8 mouse cellular contexts compared by ENCODE assay signal in genomic region chr15:79926856-79927416, GRCm38 (mm10). TPM values are rescaled to one million over a fixed set of nuclear protein-coding genes. Genes with fewer than 3 reads are reported as not detected.
A peak's percentile ranks its signal among the peaks of the same experiment; 100 is the strongest.
DNase-seq lines count a peak whose midpoint lies in the region; ATAC-seq and TF ChIP-seq lines count a peak whose summit lies in the region.

No protein-coding gene starts in this region.

- no peak overlapping the region for H3K9ac ChIP-seq in CH12.LX (ENCODE audit: insufficient read depth, low read depth)
- H3K9ac ChIP-seq in limb, embryonic 14.5 days (ENCODE audit: low read depth, low read length, severe bottlenecking), result peak overlapping the region; percentile 61

- TF ChIP-seq RAD21 in CH12.LX (IDR thresholded peaks at IDR 0.05; ENCODE audit: low read depth, low read length), result no peak

- H3K36me3 ChIP-seq in heart, embryonic 10.5 days, result no peaks in the 10 kb centered on the region
- peaks cover 38 to 63% of the 10 kb centered on the region in 2 experiments for H3K36me3 ChIP-seq in CH12.LX (replicated peaks in 1 of 2; ENCODE audit: control insufficient read depth in 1 of 2, insufficient read depth in 1 of 2, low read length in 1 of 2)
- no peaks in the 10 kb centered on the region for H3K36me3 ChIP-seq in limb, embryonic 14.5 days (ENCODE audit: control insufficient read depth, insufficient read depth, low read length)

- peak overlapping the region; percentile 35 for H3K4me2 ChIP-seq in CH12.LX (ENCODE audit: insufficient read depth, low read depth, poor library complexity, severe bottlenecking)
- H3K4me2 ChIP-seq in limb, embryonic 14.5 days (replicated peaks; ENCODE audit: low read depth, low read length, severe bottlenecking), result peak overlapping the region; percentile 61

- no peak for DNase-seq in heart, embryonic 10.5 days (ENCODE audit: low spot score)
- DNase-seq in heart, postnatal 25 days (ENCODE audit: low spot score), result no peak
- DNase-seq in CH12.LX (ENCODE audit: extremely low read depth), result no peak
- no peak for DNase-seq in limb, embryonic 14.5 days (ENCODE audit: low spot score)
- peak; percentile 39 for DNase-seq in thymus, postnatal 25 days
- no peak for DNase-seq in gastrocnemius, postnatal 36 days
- no peak for DNase-seq in left cerebral cortex, postnatal 36 days (ENCODE audit: low spot score in 2 of 2)

- no peak for TF ChIP-seq EP300 in CH12.LX (IDR thresholded peaks at IDR 0.05; ENCODE audit: low read length)

- H3K4me1 ChIP-seq in heart, embryonic 10.5 days, result peaks cover 15% of the 10 kb centered on the region
- H3K4me1 ChIP-seq in CH12.LX (ENCODE audit: control insufficient read depth in 1 of 2, insufficient read depth in 2 of 2), result peaks cover 11 to 48% of the 10 kb centered on the region in 2 experiments
- peaks cover 6% of the 10 kb centered on the region for H3K4me1 ChIP-seq in limb, embryonic 14.5 days (ENCODE audit: control insufficient read depth, insufficient read depth, low read length)

- intact Hi-C loops in heart, postnatal 25 days (cut with DNase I), result loop anchor here (5.0 kb wide), 1 partner anchor 95 kb away; the partner anchor contains the start of genes Cbx6 and Npcd
- intact Hi-C loops in gastrocnemius, postnatal 36 days (cut with DNase I), result loop anchor here (5.0 kb wide), 1 partner anchor 95 kb away; the partner anchor contains the start of genes Cbx6 and Npcd
- intact Hi-C loops in left cerebral cortex, postnatal 36 days (cut with DNase I), result loop anchor here (5.0 kb wide), 1 partner anchor 175 kb away; no protein-coding TSS in a partner anchor

- peak overlapping the region; percentile 71 for H3K4me3 ChIP-seq in heart, embryonic 10.5 days
- no peak overlapping the region for H3K4me3 ChIP-seq in CH12.LX (replicated peaks in 1 of 3; ENCODE audit: low read depth in 2 of 3, low read length in 2 of 3, poor library complexity in 1 of 3)
- H3K4me3 ChIP-seq in limb, embryonic 14.5 days (replicated peaks; ENCODE audit: low read length), result peak overlapping the region; percentile 50

- peaks cover 34% of the 10 kb centered on the region for H3K27me3 ChIP-seq in heart, embryonic 10.5 days (ENCODE audit: insufficient read depth, poor library complexity, severe bottlenecking)
- H3K27me3 ChIP-seq in CH12.LX (replicated peaks), result no peaks in the 10 kb centered on the region
- H3K27me3 ChIP-seq in limb, embryonic 14.5 days (ENCODE audit: control insufficient read depth, insufficient read depth, low read length), result 0 out of 2 replicates have a peak, but pooled peaks cover 2% of the 10 kb centered on the region

- no peak for TF ChIP-seq POLR2A in CH12.LX (IDR thresholded peaks at IDR 0.05; ENCODE audit: low read depth, low read length)
- no peak for TF ChIP-seq POLR2A in limb, embryonic 14.5 days (IDR thresholded peaks at IDR 0.05; ENCODE audit: borderline replicate concordance, extremely low read depth, insufficient read depth, insufficient read length)

- in situ Hi-C loops in CH12.LX (cut with MboI; ENCODE audit: low pct_ligation_motif_present, low pct_unique_long_range_greater_than_20kb, low sequenced_read_pairs), result no loop called here

- H3K79me2 ChIP-seq in CH12.LX (replicated peaks; ENCODE audit: control insufficient read depth, extremely low read depth, insufficient read depth, poor library complexity, severe bottlenecking), result no peaks in the 10 kb centered on the region

- no peak for TF ChIP-seq CTCF in CH12.LX (conservative IDR thresholded peaks at IDR 0.05 in 1 of 2, IDR thresholded peaks at IDR 0.05 in 1 of 2; ENCODE audit: low read depth in 2 of 2, low read length in 2 of 2)

- ATAC-seq in erythroblast, adult 5-6 weeks (replicated peaks; ENCODE audit: low FRiP score, poor library complexity, severe bottlenecking), result peak; percentile 8; the same call in 1 of the 2 replicates
- no peak for ATAC-seq in limb, embryonic 14.5 days (ENCODE audit: low FRiP score, low read depth)

- dilution Hi-C loops in CH12.LX (cut with MboI; ENCODE audit: extremely low pct_ligation_motif_present, extremely low pct_unique_long_range_greater_than_20kb, low sequenced_read_pairs), result no loop called here

- no peaks in the 10 kb centered on the region for H3K9me3 ChIP-seq in heart, embryonic 10.5 days
- peaks cover 6% of the 10 kb centered on the region for H3K9me3 ChIP-seq in CH12.LX (replicated peaks; ENCODE audit: low read length)
- no peaks in the 10 kb centered on the region for H3K9me3 ChIP-seq in limb, embryonic 14.5 days (ENCODE audit: control insufficient read depth, low read length)

- WGBS in heart, embryonic 10.5 days, result 68% methylated on average over 11 of the region's 11 CpGs
- WGBS in limb, embryonic 14.5 days, result 78% methylated on average over 10 of the region's 11 CpGs

- peak overlapping the region; percentile 85 for H3K27ac ChIP-seq in heart, embryonic 10.5 days
- no peak overlapping the region for H3K27ac ChIP-seq in CH12.LX (ENCODE audit: insufficient read depth, low read depth)
- H3K27ac ChIP-seq in limb, embryonic 14.5 days (replicated peaks; ENCODE audit: low read depth, low read length), result no peak overlapping the region

TF ChIP-seq in CH12.LX, 34 proteins besides CTCF, POLR2A, EP300 and RAD21:
- TF ChIP-seq ZC3H11A (IDR thresholded peaks at IDR 0.05; ENCODE audit: low read depth, low read length) (no peak), NELFE (IDR thresholded peaks at IDR 0.05; ENCODE audit: low read depth, low read length) (no peak), KAT2A (IDR thresholded peaks at IDR 0.05; ENCODE audit: insufficient replicate concordance, low read length) (no peak), MAFK (IDR thresholded peaks at IDR 0.05; ENCODE audit: insufficient replicate concordance, low read length) (no peak), JUND (conservative IDR thresholded peaks at IDR 0.05; ENCODE audit: low read depth, low read length) (no peak), POLR2AphosphoS2 (IDR thresholded peaks at IDR 0.05; ENCODE audit: low read depth, low read length) (no peak)
TF ChIP-seq in CH12.LX: peak in this region for 0.

RNA-seq across cellular contexts. Expression of gene Apobec3, which starts 35.5 kb away (rescaled TPM):
- polyA plus RNA-seq in heart, embryonic 10.5 days (2016; fragmentation: Nextera tagmentation; extraction: Ambion mirVana), result 9.5 and 10.2 TPM in 2 replicates
- 1 to 10 TPM; 6.3 to 6.4 TPM for total RNA-seq in heart, postnatal 25 days (2021)
- 3.9 and 4.7 TPM in 2 replicates for total RNA-seq in CH12.LX (2012; rRNA removed)
- 8.7 and 10.4 TPM in 2 replicates for total RNA-seq in CH12.LX (2014; rRNA removed)
- polyA plus RNA-seq in CH12.LX (2012; ENCODE audit: insufficient read length, low read depth), result 94.3 and 98.5 TPM in 2 replicates
- total RNA-seq in erythroblast, adult 5-6 weeks (2015; ENCODE audit: low replicate concordance), result 79.8 and 80.1 TPM in 2 replicates
- total RNA-seq in erythroblast, adult 5-6 weeks (2017; ENCODE audit: low replicate concordance), result 73.5 and 75.2 TPM in 2 replicates
- 16.0 and 18.0 TPM in 2 replicates for polyA plus RNA-seq in limb, embryonic 14.5 days (2012; rRNA removed)
- 12.0 and 13.2 TPM in 2 replicates for polyA plus RNA-seq in limb, embryonic 14.5 days (2014; fragmentation: Nextera tagmentation; extraction: Ambion mirVana)
- total RNA-seq in gastrocnemius, postnatal 36 days (2021), result 1 to 10 TPM; 2.7 to 4.7 TPM
- total RNA-seq in left cerebral cortex, postnatal 36 days (2021), result 1 to 10 TPM; 4.9 to 5.1 TPM

RNA-seq across cellular contexts. Expression of gene Cbx7, which starts 44.0 kb away (rescaled TPM):
- polyA plus RNA-seq in heart, embryonic 10.5 days (2016; fragmentation: Nextera tagmentation; extraction: Ambion mirVana), result 0.82 and 1.0 TPM in 2 replicates
- total RNA-seq in heart, postnatal 25 days (2021), result 1 to 10 TPM; 9.4 to 9.8 TPM
- total RNA-seq in CH12.LX (2012; rRNA removed) (10.0 and 12.1 TPM in 2 replicates), CH12.LX (2014; rRNA removed) (5.6 and 8.1 TPM in 2 replicates)
- 12.4 and 14.7 TPM in 2 replicates for polyA plus RNA-seq in CH12.LX (2012; ENCODE audit: insufficient read length, low read depth)
- 2.1 and 6.9 TPM in 2 replicates for total RNA-seq in erythroblast, adult 5-6 weeks (2015; ENCODE audit: low replicate concordance)
- 4.5 and 6.4 TPM in 2 replicates for total RNA-seq in erythroblast, adult 5-6 weeks (2017; ENCODE audit: low replicate concordance)
- 8.5 and 9.3 TPM in 2 replicates for polyA plus RNA-seq in limb, embryonic 14.5 days (2012; rRNA removed)
- 2.1 and 2.9 TPM in 2 replicates for polyA plus RNA-seq in limb, embryonic 14.5 days (2014; fragmentation: Nextera tagmentation; extraction: Ambion mirVana)
- 10 to 100 TPM; 10.8 to 16.8 TPM for total RNA-seq in gastrocnemius, postnatal 36 days (2021)
- total RNA-seq in left cerebral cortex, postnatal 36 days (2021), result 10 to 100 TPM; 40.5 to 46.5 TPM

Comparison
In these comparisons a context has a peak if more than half of its experiments do, and no peak if none do; other contexts are left out.
1. H3K4me3 ChIP-seq: peak in heart, embryonic 10.5 days (single experiment) and limb, embryonic 14.5 days (single experiment); none in CH12.LX (0 of 3).
2. RNA of gene Apobec3, which starts 35.5 kb away (total RNA-seq): 73.5 to 80.1 TPM in erythroblast, adult 5-6 weeks; 3.9 to 10.4 TPM in CH12.LX, 6.3 to 6.4 TPM in heart, postnatal 25 days, 4.9 to 5.1 TPM in left cerebral cortex, postnatal 36 days and 2.7 to 4.7 TPM in gastrocnemius, postnatal 36 days; every median in the first group is over 4 times any median in the second.